Mouse (Mus musculus) lung, postnatal 0 days (tissue): ENCODE measurements around the gene Fam24b. TPM values are rescaled to one million over a fixed set of nuclear protein-coding genes. Genes with fewer than 3 reads are reported as not detected.

ENCODE experiments used
- ATAC-seq: fragments of 200-750 bp; cut with Nextera tagmentation; 2 replicates; pipeline ENCODE4 v1.8.0; 2017; ENCODE audit warnings: moderate library complexity
- DNase-seq: peaks from one replicate; pipeline ENCODE4 v3.0.0-alpha.2; 2016; ENCODE audit warnings: low spot score
- H3K27ac ChIP-seq: fragments of 300-500 bp; sonication (generic); 2 replicates; pipeline ENCODE4 v1.5.1; 2014; ENCODE audit warnings: antibody characterized with exemption, mild to moderate bottlenecking, low read length, mixed read lengths
- H3K27me3 ChIP-seq: fragments of 300-500 bp; sonication (generic); replicated peaks from 2 replicates; pipeline ENCODE4 v1.6.1; 2014; ENCODE audit warnings: low read length, mixed read lengths; ENCODE audit not compliant: insufficient read depth
- H3K36me3 ChIP-seq: fragments of 300-500 bp; sonication (generic); 2 replicates; pipeline ENCODE4 v1.6.1; 2014; ENCODE audit warnings: low read length, mixed read lengths; ENCODE audit not compliant: insufficient read depth
- H3K4me1 ChIP-seq: fragments of 300-500 bp; sonication (generic); 2 replicates; pipeline ENCODE4 v1.6.1; 2014; ENCODE audit warnings: antibody characterized with exemption, low read depth, low read length, mixed read lengths; ENCODE audit not compliant: insufficient read depth
- H3K4me2 ChIP-seq: fragments of 300-500 bp; sonication (generic); replicated peaks from 2 replicates; pipeline ENCODE4 v1.6.1; 2014; ENCODE audit warnings: low read depth, mild to moderate bottlenecking, low read length, moderate library complexity, mixed read lengths
- H3K4me3 ChIP-seq: fragments of 300-500 bp; sonication (generic); 2 replicates; pipeline ENCODE4 v1.5.1; 2014; ENCODE audit warnings: low read depth, low read length
- H3K9ac ChIP-seq: fragments of 300-500 bp; sonication (generic); replicated peaks from 2 replicates; pipeline ENCODE4 v1.6.1; 2014; ENCODE audit warnings: low read depth, mild to moderate bottlenecking
- H3K9me3 ChIP-seq: fragments of 300-500 bp; sonication (generic); 2 replicates; pipeline ENCODE4 v1.6.1; 2016; ENCODE audit warnings: low read length, mixed read lengths
- CTCF ChIP-seq: IDR thresholded peaks from 2 replicates; pipeline ENCODE4 v1.5.1; 2016; ENCODE audit warnings: antibody characterized with exemption, mild to moderate bottlenecking
- EP300 ChIP-seq: IDR thresholded peaks from 2 replicates; pipeline ENCODE4 v1.6.1; 2016; ENCODE audit warnings: antibody characterized with exemption, mild to moderate bottlenecking, control low read depth
- WGBS: fragments of 180-500 bp; shearing (Covaris S2); extraction: QIAGEN DNeasy Blood & Tissue Kit; methylation state at CpG from one replicate; pipeline ENCODE4 v1.1.7; 2014; 5-methylcytosine and 5-hydroxymethylcytosine counted together
- polyA plus RNA-seq: library from polyadenylated mRNA; unstranded; fragments of >200 nt; fragmentation: Nextera tagmentation; extraction: Ambion mirVana; gene quantifications from 2 replicates; pipeline ENCODE4 v1.2.1, GENCODE M21; 2015

Gene Fam24b
- polyA plus RNA-seq, result not detected in 2 replicates

DNA sequence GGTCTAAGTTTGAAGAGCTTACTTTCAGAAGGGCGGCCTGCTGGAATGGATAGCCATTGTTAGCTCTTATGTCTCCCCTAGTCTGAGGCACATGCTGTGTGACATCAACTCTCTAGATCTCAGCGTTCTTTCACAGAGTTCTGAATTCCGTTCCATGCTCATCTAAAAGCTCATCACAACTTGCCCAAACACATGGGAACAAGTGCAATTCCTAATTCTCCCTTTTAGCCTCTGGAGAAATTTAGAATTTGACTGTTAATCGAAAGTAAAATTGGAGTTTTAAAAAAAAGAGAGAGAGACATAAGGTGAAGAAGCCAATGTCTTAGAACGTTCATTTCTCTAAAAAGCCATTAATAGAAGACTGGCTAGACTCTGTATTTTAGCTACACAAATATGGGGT, at the start of gene Fam24b:
TSS of gene Fam24b (minus strand) at position 101 of the 400 bp plus-strand sequence.
- no peaks in the 10 kb centered on the region for H3K9me3 ChIP-seq
- H3K36me3 ChIP-seq, result no peaks in the 10 kb centered on the region
- DNase-seq, result no peak
- 93% methylated on average over 5 of the region's 5 CpGs for WGBS
- H3K4me1 ChIP-seq, result no peaks in the 10 kb centered on the region
- no peak within 1 kb of the TSS for H3K4me3 ChIP-seq
- TF ChIP-seq CTCF (no peak), EP300 (no peak)
- ATAC-seq, result no peak
- H3K9ac ChIP-seq, result no peak within 1 kb of the TSS
- no peak within 1 kb of the TSS for H3K4me2 ChIP-seq
- no peaks in the 10 kb centered on the region for H3K27me3 ChIP-seq
- H3K27ac ChIP-seq, result no peak within 1 kb of the TSS

DNA sequence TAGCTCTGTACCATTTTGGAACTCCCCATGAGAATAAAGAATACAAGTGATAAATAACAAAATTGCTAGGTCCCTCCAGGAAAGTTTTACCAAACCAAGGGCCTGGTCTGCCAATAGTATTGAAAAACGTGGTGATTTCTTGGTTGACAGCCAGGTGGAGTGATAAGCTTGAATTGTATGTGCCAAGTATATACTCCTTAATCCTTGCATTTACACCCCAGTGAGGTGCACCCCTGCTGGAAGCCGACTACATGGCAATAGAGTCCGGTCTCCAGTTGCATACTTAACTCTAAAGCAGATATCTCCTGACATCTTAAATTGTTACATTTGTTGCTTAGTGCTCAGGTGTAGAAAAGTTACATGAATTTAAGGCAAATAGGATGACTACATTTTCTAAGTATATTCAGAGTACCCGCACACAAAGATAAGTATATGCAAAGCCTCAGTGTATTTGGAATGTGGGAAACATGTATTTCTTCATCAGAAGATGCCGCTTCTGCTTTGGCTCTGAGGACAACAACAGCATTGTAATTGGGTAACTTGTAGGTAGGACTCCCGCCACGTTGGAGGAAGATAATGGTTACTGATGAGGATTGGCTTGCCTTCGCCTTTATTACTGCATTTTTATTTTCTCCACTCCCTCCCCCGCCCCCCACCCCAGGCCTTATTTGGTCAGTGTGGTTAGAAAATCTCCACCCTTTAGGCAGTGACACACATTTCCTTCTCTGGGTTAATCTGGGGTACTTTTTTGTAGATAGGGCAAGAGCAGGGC, 42.8 kb upstream of the Fam24b start:
- WGBS, result 64% methylated on average over 9 of the region's 9 CpGs
- Histone ChIP-seq H3K27ac (peak overlapping the region; percentile 91; the same call in 1 of the 2 replicates), H3K9me3 (no peaks in the 10 kb centered on the region), H3K4me1 (0 out of 2 replicates have a peak, but pooled peaks cover 3% of the 10 kb centered on the region), H3K4me3 (peak overlapping the region; percentile 63; the same call in 1 of the 2 replicates), H3K36me3 (no peaks in the 10 kb centered on the region), H3K27me3 (no peaks in the 10 kb centered on the region), H3K9ac (no peak overlapping the region), H3K4me2 (peak overlapping the region; percentile 79)
- ATAC-seq (no peak), DNase-seq (no peak)
- TF ChIP-seq EP300, result no peak
- peak; percentile 26 for TF ChIP-seq CTCF

DNA sequence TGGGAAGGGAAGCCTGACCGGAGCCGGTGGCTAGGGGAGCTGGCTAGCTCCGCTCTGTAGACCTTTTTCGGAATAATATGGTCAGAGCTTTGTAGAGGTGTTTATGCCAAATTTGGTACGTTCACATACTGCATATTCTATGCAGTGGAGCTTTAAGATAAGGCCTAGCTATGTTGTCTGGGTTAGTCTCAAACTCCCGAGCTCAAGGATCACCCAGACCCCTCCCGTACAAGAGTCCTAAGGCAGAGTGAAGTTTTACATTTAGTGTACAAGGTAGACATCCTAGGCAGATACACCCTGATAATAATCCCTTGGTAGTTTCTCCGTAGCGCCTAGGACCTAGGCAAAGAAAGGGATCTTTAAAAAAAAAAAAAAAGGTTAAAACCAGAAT, 42.1 kb upstream of the Fam24b start:
- TF ChIP-seq CTCF, result no peak
- no peak for TF ChIP-seq EP300
- DNase-seq, result no peak
- Histone ChIP-seq H3K27ac (peak overlapping the region; percentile 91), H3K27me3 (no peaks in the 10 kb centered on the region), H3K4me1 (0 out of 2 replicates have a peak, but pooled peaks cover 3% of the 10 kb centered on the region), H3K9me3 (no peaks in the 10 kb centered on the region), H3K36me3 (no peaks in the 10 kb centered on the region), H3K4me3 (peak overlapping the region; percentile 63), H3K4me2 (peak overlapping the region; percentile 79), H3K9ac (peak overlapping the region; percentile 56)
- 4% methylated on average over 9 of the region's 9 CpGs for WGBS
- no peak for ATAC-seq

DNA sequence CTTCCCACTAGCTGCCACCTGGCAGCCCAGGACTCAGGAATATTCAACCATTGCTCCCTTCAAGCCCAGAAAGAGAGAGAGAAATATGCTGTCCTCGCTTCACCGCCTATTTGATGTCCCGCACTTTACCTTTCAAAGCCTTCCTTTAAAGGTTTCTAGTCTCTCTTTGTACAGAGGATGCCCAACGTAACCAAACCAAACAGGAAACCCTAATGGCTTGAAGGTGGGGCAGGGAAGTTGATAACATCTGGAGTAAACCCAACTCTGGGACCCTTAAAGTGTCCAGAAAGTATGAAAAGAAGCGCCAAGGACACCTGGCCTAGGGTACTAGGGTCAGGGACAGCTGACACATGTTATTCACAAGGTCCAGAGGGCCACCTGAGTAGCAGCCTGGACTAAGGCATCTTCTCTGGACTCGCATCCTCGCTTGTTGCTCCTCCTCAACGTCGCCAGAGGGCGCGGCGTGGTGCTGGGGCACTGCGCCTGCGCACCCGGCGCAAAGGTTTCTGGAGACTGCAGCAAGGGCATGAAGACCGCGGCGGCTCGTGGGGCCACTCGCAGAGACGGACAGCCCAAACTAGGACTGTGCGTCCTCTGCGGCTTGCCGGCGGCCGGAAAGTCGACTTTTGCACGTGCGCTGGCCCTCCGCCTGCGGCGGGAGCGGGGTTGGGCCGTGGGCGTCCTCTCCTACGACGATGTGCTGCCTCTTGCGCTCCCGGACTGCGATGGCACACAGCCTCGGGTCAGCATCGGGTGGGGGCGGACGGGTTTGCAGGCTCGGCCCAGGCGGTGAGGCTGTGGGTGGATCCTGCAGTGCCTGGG, 41.5 kb upstream of the Fam24b start, which contains the start of gene Pstk:
TSS of gene Pstk (plus strand) at position 494 of the 822 bp plus-strand sequence.
- no peaks in the 10 kb centered on the region for H3K36me3 ChIP-seq
- H3K9me3 ChIP-seq, result no peaks in the 10 kb centered on the region
- H3K27me3 ChIP-seq, result no peaks in the 10 kb centered on the region
- peak; percentile 96 for ATAC-seq
- TF ChIP-seq CTCF, result peak; percentile 90
- no peak for TF ChIP-seq EP300
- WGBS, result 4% methylated on average over 47 of the region's 47 CpGs
- peak within 1 kb of the TSS; percentile 63 for H3K4me3 ChIP-seq
- H3K4me1 ChIP-seq, result 0 out of 2 replicates have a peak, but pooled peaks cover 3% of the 10 kb centered on the region
- H3K4me2 ChIP-seq, result peak within 1 kb of the TSS; percentile 79
- peak; percentile 93 for DNase-seq
- peak within 1 kb of the TSS; percentile 91 for H3K27ac ChIP-seq
- peak within 1 kb of the TSS; percentile 56 for H3K9ac ChIP-seq

DNA sequence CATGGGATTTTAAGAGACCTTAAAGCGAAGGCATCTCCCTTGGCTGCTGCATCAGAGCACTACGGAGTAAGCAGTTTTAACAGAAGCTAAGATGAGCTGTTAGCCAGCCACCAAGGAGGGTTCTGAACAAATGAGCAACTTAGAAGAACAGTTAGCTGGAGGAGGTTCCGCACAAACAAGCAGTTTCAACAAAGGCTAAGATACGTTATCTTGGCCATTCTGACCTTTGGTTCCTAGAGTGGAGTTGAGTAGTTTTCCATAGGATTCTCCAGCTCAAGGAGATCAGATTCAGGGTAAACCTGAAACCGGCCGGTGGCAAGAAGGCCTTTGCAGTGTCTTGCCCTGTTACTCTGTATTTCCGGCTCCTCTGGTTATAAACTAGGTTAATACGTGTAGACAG, 34.8 kb upstream of the Fam24b start:
- ATAC-seq, result no peak
- Histone ChIP-seq H3K9ac (no peak overlapping the region), H3K27me3 (no peaks in the 10 kb centered on the region), H3K36me3 (no peaks in the 10 kb centered on the region), H3K9me3 (no peaks in the 10 kb centered on the region), H3K27ac (no peak overlapping the region), H3K4me3 (no peak overlapping the region), H3K4me1 (no peaks in the 10 kb centered on the region), H3K4me2 (no peak overlapping the region)
- WGBS, result 78% methylated on average over 8 of the region's 8 CpGs
- TF ChIP-seq CTCF, result no peak
- no peak for TF ChIP-seq EP300
- DNase-seq, result no peak
